Mouse (Mus musculus): ENCODE results near the gene 4930404N11Rik. TPM values are rescaled to one million over a fixed set of nuclear protein-coding genes. Genes with fewer than 3 reads are reported as not detected.
A peak's percentile ranks its signal among the peaks of the same experiment; 100 is the strongest.

Gene 4930404N11Rik
- total and polyA plus RNA-seq, 2 experiments from 2014 or later, result 0.99 TPM; not detected in 1

GRCm38 (mm10) chr10:81320550-81321347 lies 44.9 kb downstream of the 4930404N11Rik start, which contains the start of gene Cactin:
Gene Cactin (plus strand): TSS chr10:81321103.
- Histone ChIP-seq H3K27me3 (ENCODE audit: insufficient read depth, low read length) (no peaks in the 10 kb centered on the region), H3K4me2 (ENCODE audit: low read depth, low read length) (peak within 1 kb of the TSS; percentile 85), H3K27ac (peak within 1 kb of the TSS; percentile 93), H3K4me3 (ENCODE audit: low read length) (peak within 1 kb of the TSS; percentile 97), H3K9ac (replicated peaks; ENCODE audit: low read length) (peak within 1 kb of the TSS; percentile 86), H3K4me1 (ENCODE audit: insufficient read depth, low read length) (peaks cover 11% of the 10 kb centered on the region; the same call in 1 of the 2 replicates), H3K9me3 (ENCODE audit: low read length) (no peaks in the 10 kb centered on the region), H3K36me3 (ENCODE audit: insufficient read depth, low read length) (peaks cover 49% of the 10 kb centered on the region)
- ATAC-seq, result peak; percentile 96
- peak; percentile 57 for TF ChIP-seq CTCF (IDR thresholded peaks at IDR 0.05; ENCODE audit: low read depth)
- under 1% methylated on average over 68 of the region's 68 CpGs for WGBS
- DNase-seq (ENCODE audit: low spot score), result peak; percentile 100

- H3K27ac ChIP-seq, result peak overlapping the region; percentile 93
- peaks cover 11% of the 10 kb centered on the region; the same call in 1 of the 2 replicates for H3K4me1 ChIP-seq (ENCODE audit: insufficient read depth, low read length)
- H3K4me2 ChIP-seq (ENCODE audit: low read depth, low read length), result peak overlapping the region; percentile 85
- no peak for TF ChIP-seq CTCF (IDR thresholded peaks at IDR 0.05; ENCODE audit: low read depth)
- no peaks in the 10 kb centered on the region for H3K27me3 ChIP-seq (ENCODE audit: insufficient read depth, low read length)
- peaks cover 49% of the 10 kb centered on the region for H3K36me3 ChIP-seq (ENCODE audit: insufficient read depth, low read length)
- H3K9ac ChIP-seq (replicated peaks; ENCODE audit: low read length), result peak overlapping the region; percentile 48
- 1% methylated on average over 38 of the region's 38 CpGs for WGBS
- peak overlapping the region; percentile 97 for H3K4me3 ChIP-seq (ENCODE audit: low read length)
- peak; percentile 11; the same call in 1 of the 2 replicates for ATAC-seq
- H3K9me3 ChIP-seq (ENCODE audit: low read length), result no peaks in the 10 kb centered on the region
- DNase-seq (ENCODE audit: low spot score), result peak; percentile 98
These were observed 45.7 kb downstream of the 4930404N11Rik start for GRCm38 (mm10) chr10:81319741-81320549.

- H3K9ac ChIP-seq (replicated peaks; ENCODE audit: low read length), result peak overlapping the region; percentile 48
- peak overlapping the region; percentile 97 for H3K4me3 ChIP-seq (ENCODE audit: low read length)
- peak; percentile 52 for TF ChIP-seq CTCF (IDR thresholded peaks at IDR 0.05; ENCODE audit: low read depth)
- H3K4me2 ChIP-seq (ENCODE audit: low read depth, low read length), result peak overlapping the region; percentile 85
- peaks cover 49% of the 10 kb centered on the region for H3K36me3 ChIP-seq (ENCODE audit: insufficient read depth, low read length)
- ATAC-seq (no peak), DNase-seq (ENCODE audit: low spot score) (peak; percentile 23)
- 33% methylated on average over 8 of the region's 8 CpGs for WGBS
- H3K27ac ChIP-seq, result peak overlapping the region; percentile 93
- H3K9me3 ChIP-seq (ENCODE audit: low read length), result no peaks in the 10 kb centered on the region
- H3K27me3 ChIP-seq (ENCODE audit: insufficient read depth, low read length), result no peaks in the 10 kb centered on the region
- H3K4me1 ChIP-seq (ENCODE audit: insufficient read depth, low read length), result peaks cover 11% of the 10 kb centered on the region; the same call in 1 of the 2 replicates
These were observed 46.3 kb downstream of the 4930404N11Rik start for GRCm38 (mm10) chr10:81319330-81319699.

- H3K4me3 ChIP-seq (ENCODE audit: low read length), result no peak overlapping the region
- no peak overlapping the region for H3K9ac ChIP-seq (replicated peaks; ENCODE audit: low read length)
- H3K4me2 ChIP-seq (ENCODE audit: low read depth, low read length), result peak overlapping the region; percentile 85
- H3K36me3 ChIP-seq (ENCODE audit: insufficient read depth, low read length), result peaks cover 46% of the 10 kb centered on the region
- no peak for ATAC-seq
- 86% methylated on average over 13 of the region's 13 CpGs for WGBS
- TF ChIP-seq CTCF (IDR thresholded peaks at IDR 0.05; ENCODE audit: low read depth), result no peak
- H3K27me3 ChIP-seq (ENCODE audit: insufficient read depth, low read length), result no peaks in the 10 kb centered on the region
- no peaks in the 10 kb centered on the region for H3K9me3 ChIP-seq (ENCODE audit: low read length)
- peaks cover 11% of the 10 kb centered on the region; the same call in 1 of the 2 replicates for H3K4me1 ChIP-seq (ENCODE audit: insufficient read depth, low read length)
- DNase-seq (ENCODE audit: low spot score), result no peak
- H3K27ac ChIP-seq, result no peak overlapping the region
These were observed 46.9 kb downstream of the 4930404N11Rik start for GRCm38 (mm10) chr10:81318589-81319329.

- no peak overlapping the region for H3K9ac ChIP-seq (replicated peaks; ENCODE audit: low read length)
- H3K4me3 ChIP-seq (ENCODE audit: low read length), result no peak overlapping the region
- TF ChIP-seq CTCF (IDR thresholded peaks at IDR 0.05; ENCODE audit: low read depth), result no peak
- H3K27ac ChIP-seq, result no peak overlapping the region
- H3K9me3 ChIP-seq (ENCODE audit: low read length), result no peaks in the 10 kb centered on the region
- 23% methylated on average over 19 of the region's 20 CpGs for WGBS
- ATAC-seq (no peak), DNase-seq (ENCODE audit: low spot score) (no peak)
- peaks cover 11% of the 10 kb centered on the region; the same call in 1 of the 2 replicates for H3K4me1 ChIP-seq (ENCODE audit: insufficient read depth, low read length)
- H3K27me3 ChIP-seq (ENCODE audit: insufficient read depth, low read length), result no peaks in the 10 kb centered on the region
- peaks cover 45% of the 10 kb centered on the region for H3K36me3 ChIP-seq (ENCODE audit: insufficient read depth, low read length)
- no peak overlapping the region for H3K4me2 ChIP-seq (ENCODE audit: low read depth, low read length)
These were observed 48.3 kb downstream of the 4930404N11Rik start for GRCm38 (mm10) chr10:81317273-81317672.

Data from hindbrain, postnatal 0 days (tissue).